Mouse (Mus musculus) brain, embryonic 14.5 days (tissue): ENCODE measurements around the gene Exoc3l4. TPM values are rescaled to one million over a fixed set of nuclear protein-coding genes. Genes with fewer than 3 reads are reported as not detected.

ENCODE experiments used
- DNase-seq: peaks from one replicate; pipeline ENCODE4 v3.0.0-alpha.2; 2011; ENCODE audit warnings: low read depth
- CTCF ChIP-seq: fragments of 200-500 bp; IDR thresholded peaks from 2 replicates; pipeline ENCODE4 v1.5.1; 2012; ENCODE audit warnings: inconsistent platforms, mild to moderate bottlenecking, moderate library complexity, borderline replicate concordance; ENCODE audit not compliant: insufficient read depth, insufficient read length; ENCODE audit errors: extremely low read depth
- POLR2A ChIP-seq: fragments of 200-500 bp; IDR thresholded peaks from 2 replicates; pipeline ENCODE4 v1.6.1; 2012; ENCODE audit warnings: mild to moderate bottlenecking, inconsistent platforms, borderline replicate concordance; ENCODE audit not compliant: poor library complexity, insufficient read depth, insufficient read length, severe bottlenecking; ENCODE audit errors: extremely low read depth
- polyA plus RNA-seq: library from polyadenylated mRNA; depleted of rRNA; stranded (reverse); fragments of >200 nt; gene quantifications from 2 replicates; pipeline ENCODE4 v1.2.3, GENCODE M21; 2012; rRNA removed

Exoc3l4 gene
- polyA plus RNA-seq = 3.5 and 3.9 TPM in 2 replicates

GRCm38 (mm10) chr12:111416921-111417779 is at the start of gene Exoc3l4:
Exoc3l4 (plus strand) TSS chr12:111417017.
- no peak for TF ChIP-seq CTCF
- no peak for TF ChIP-seq POLR2A
- DNase-seq = peak; percentile 63

GRCm38 (mm10) chr12:111367065-111367464 is 49.8 kb upstream of the Exoc3l4 start:
- no peak for DNase-seq
- TF ChIP-seq CTCF (no peak), POLR2A (no peak)

- TF ChIP-seq CTCF (peak; percentile 23; the same call in 1 of the 2 replicates), POLR2A (no peak)
- no peak for DNase-seq
These were observed 46.6 kb upstream of the Exoc3l4 start for GRCm38 (mm10) chr12:111370249-111370648.

GRCm38 (mm10) chr12:111371905-111372304 is 44.9 kb upstream of the Exoc3l4 start:
- no peak for DNase-seq
- TF ChIP-seq CTCF (no peak), POLR2A (no peak)

- TF ChIP-seq CTCF (no peak), POLR2A (no peak)
- DNase-seq = no peak
These were observed 43.4 kb upstream of the Exoc3l4 start for GRCm38 (mm10) chr12:111373411-111373810.

GRCm38 (mm10) chr12:111374727-111375126 is 42.1 kb upstream of the Exoc3l4 start:
- TF ChIP-seq CTCF = no peak
- TF ChIP-seq POLR2A = no peak
- no peak for DNase-seq

GRCm38 (mm10) chr12:111375559-111375958 is 41.3 kb upstream of the Exoc3l4 start:
- no peak for DNase-seq
- TF ChIP-seq POLR2A (no peak), CTCF (no peak)

- no peak for DNase-seq
- no peak for TF ChIP-seq POLR2A
- TF ChIP-seq CTCF = no peak
These were observed 40.8 kb upstream of the Exoc3l4 start for GRCm38 (mm10) chr12:111376053-111376452.

- TF ChIP-seq CTCF = no peak
- TF ChIP-seq POLR2A = 0 out of 2 replicates have a peak, but pooled peaks have one; percentile 9
- peak; percentile 47 for DNase-seq
These were observed 39.9 kb upstream of the Exoc3l4 start for GRCm38 (mm10) chr12:111376826-111377331.

- peak; percentile 97 for DNase-seq
- TF ChIP-seq POLR2A = peak; percentile 99
- TF ChIP-seq CTCF = no peak
These were observed 39.3 kb upstream of the Exoc3l4 start, which contains the start of gene Cdc42bpb for GRCm38 (mm10) chr12:111377376-111377973. Cdc42bpb (minus strand) TSS chr12:111377718.

- TF ChIP-seq CTCF (no peak), POLR2A (no peak)
- DNase-seq = peak; percentile 80
These were observed 38.8 kb upstream of the Exoc3l4 start for GRCm38 (mm10) chr12:111377986-111378490.
